8 mouse cellular contexts compared by ENCODE assay signal in the genomic region with DNA sequence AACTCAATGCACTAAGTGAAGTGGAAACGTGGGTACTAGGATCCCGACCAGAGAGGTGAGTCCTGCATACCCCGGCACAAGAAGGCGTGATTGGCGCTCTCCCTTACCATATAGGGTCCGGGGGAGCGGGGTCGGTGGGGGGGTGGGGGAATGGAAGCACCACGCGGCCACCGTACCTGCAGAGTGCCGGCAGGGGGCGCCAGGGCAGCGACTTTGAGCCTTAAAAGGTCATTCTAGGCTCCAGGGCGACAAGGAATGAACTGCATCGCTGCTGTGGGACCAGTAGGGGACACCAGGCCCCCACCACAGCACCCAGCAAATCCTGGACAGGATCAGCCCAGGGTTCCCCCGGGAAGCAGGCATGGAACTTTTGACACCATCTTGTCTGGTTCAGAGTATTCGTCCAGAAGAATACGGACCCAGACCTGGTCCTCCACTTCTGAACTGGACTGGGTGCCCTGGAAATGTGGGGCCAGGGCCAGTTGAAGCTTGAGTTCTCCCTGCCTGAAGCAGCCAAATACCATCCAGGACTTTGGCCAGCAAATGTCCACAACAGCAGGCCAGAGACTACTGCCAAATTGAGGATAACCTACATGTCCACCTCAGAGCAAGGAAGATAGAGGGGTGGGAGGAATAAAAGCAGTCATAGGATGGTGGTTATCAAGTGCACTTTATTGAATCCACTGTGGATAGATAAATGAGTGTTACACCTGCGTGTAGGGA. TPM values are rescaled to one million over a fixed set of nuclear protein-coding genes. Genes with fewer than 3 reads are reported as not detected.
DNase-seq lines count a peak whose midpoint lies in the region; ATAC-seq and TF ChIP-seq lines count a peak whose summit lies in the region.

No protein-coding gene starts in this region.

- WGBS in heart, embryonic 13.5 days = 7% methylated on average over 20 of the region's 20 CpGs
- WGBS in kidney, postnatal 0 days = 7% methylated on average over 20 of the region's 20 CpGs
- WGBS in liver, embryonic 15.5 days (ENCODE audit: insufficient replicate concordance) = 5% methylated on average over 20 of the region's 20 CpGs
- 6% methylated on average over 20 of the region's 20 CpGs for WGBS in neural tube, embryonic 12.5 days
- WGBS in stomach, postnatal 0 days = 7% methylated on average over 20 of the region's 20 CpGs

- no peak for TF ChIP-seq EP300 in stomach, postnatal 0 days (optimal IDR thresholded peaks at IDR 0.05)

- no peaks in the 10 kb centered on the region for H3K9me3 ChIP-seq in heart, embryonic 13.5 days
- H3K9me3 ChIP-seq in kidney, postnatal 0 days (replicated peaks; ENCODE audit: low read length) = no peaks in the 10 kb centered on the region
- no peaks in the 10 kb centered on the region for H3K9me3 ChIP-seq in liver, embryonic 15.5 days (replicated peaks)
- H3K9me3 ChIP-seq in neural tube, embryonic 12.5 days = no peaks in the 10 kb centered on the region
- no peaks in the 10 kb centered on the region for H3K9me3 ChIP-seq in stomach, postnatal 0 days (ENCODE audit: control insufficient read depth, low read length)

- H3K27me3 ChIP-seq in heart, embryonic 13.5 days (replicated peaks) = peaks cover 12% of the 10 kb centered on the region; the same call in 1 of the 2 replicates
- H3K27me3 ChIP-seq in kidney, postnatal 0 days (ENCODE audit: insufficient read depth, low read length) = no peaks in the 10 kb centered on the region
- no peaks in the 10 kb centered on the region for H3K27me3 ChIP-seq in liver, embryonic 15.5 days
- H3K27me3 ChIP-seq in neural tube, embryonic 12.5 days (replicated peaks) = no peaks in the 10 kb centered on the region
- no peaks in the 10 kb centered on the region for H3K27me3 ChIP-seq in stomach, postnatal 0 days (ENCODE audit: control insufficient read depth, insufficient read depth, low read length)

- H3K9ac ChIP-seq in heart, embryonic 13.5 days = peak overlapping the region; percentile 50
- H3K9ac ChIP-seq in kidney, postnatal 0 days (ENCODE audit: low read depth, low read length) = peak overlapping the region; percentile 68; the same call in 1 of the 2 replicates
- no peak overlapping the region for H3K9ac ChIP-seq in liver, embryonic 15.5 days
- no peak overlapping the region for H3K9ac ChIP-seq in neural tube, embryonic 12.5 days
- no peak overlapping the region; the same call in 1 of the 2 replicates for H3K9ac ChIP-seq in stomach, postnatal 0 days (ENCODE audit: low read length)

- TF ChIP-seq POLR2A in embryonic fibroblast, embryonic 13.5 days (IDR thresholded peaks at IDR 0.05; ENCODE audit: low read depth, low read length) = no peak; the same call in none of the 2 replicates

- peak; percentile 82 for TF ChIP-seq CTCF in embryonic fibroblast, embryonic 13.5 days (IDR thresholded peaks at IDR 0.05; ENCODE audit: borderline replicate concordance, insufficient read depth, low read length)
- TF ChIP-seq CTCF in kidney, postnatal 0 days (IDR thresholded peaks at IDR 0.05; ENCODE audit: low read depth) = peak; percentile 87
- TF ChIP-seq CTCF in stomach, postnatal 0 days (IDR thresholded peaks at IDR 0.05; ENCODE audit: low read depth) = peak; percentile 92

- 0 out of 2 replicates have a peak, but pooled peaks cover 2% of the 10 kb centered on the region for H3K4me1 ChIP-seq in embryonic fibroblast, embryonic 13.5 days (ENCODE audit: control insufficient read depth, insufficient read depth, low read length)
- H3K4me1 ChIP-seq in heart, embryonic 13.5 days = peaks cover 23% of the 10 kb centered on the region
- H3K4me1 ChIP-seq in kidney, postnatal 0 days (replicated peaks; ENCODE audit: insufficient read depth, low read length) = peaks cover 12% of the 10 kb centered on the region
- peaks cover 49% of the 10 kb centered on the region for H3K4me1 ChIP-seq in liver, embryonic 15.5 days (replicated peaks)
- peaks cover 19% of the 10 kb centered on the region for H3K4me1 ChIP-seq in neural tube, embryonic 12.5 days
- H3K4me1 ChIP-seq in stomach, postnatal 0 days (replicated peaks; ENCODE audit: control insufficient read depth, insufficient read depth) = peaks cover 5% of the 10 kb centered on the region; the same call in 1 of the 2 replicates

- peak overlapping the region; percentile 67 for H3K4me2 ChIP-seq in heart, embryonic 13.5 days
- peak overlapping the region; percentile 60 for H3K4me2 ChIP-seq in kidney, postnatal 0 days (ENCODE audit: low read length)
- H3K4me2 ChIP-seq in liver, embryonic 15.5 days = peak overlapping the region; percentile 67
- peak overlapping the region; percentile 43 for H3K4me2 ChIP-seq in neural tube, embryonic 12.5 days (replicated peaks)
- H3K4me2 ChIP-seq in stomach, postnatal 0 days (replicated peaks; ENCODE audit: low read depth) = peak overlapping the region; percentile 62

- peak overlapping the region; percentile 78 for H3K4me3 ChIP-seq in embryonic fibroblast, embryonic 13.5 days (ENCODE audit: insufficient read depth, low read length)
- peak overlapping the region; percentile 55 for H3K4me3 ChIP-seq in heart, embryonic 13.5 days
- H3K4me3 ChIP-seq in kidney, postnatal 0 days (replicated peaks; ENCODE audit: low read depth, low read length) = peak overlapping the region; percentile 50
- peak overlapping the region; percentile 51 for H3K4me3 ChIP-seq in liver, embryonic 15.5 days (replicated peaks)
- H3K4me3 ChIP-seq in neural tube, embryonic 12.5 days = no peak overlapping the region
- H3K4me3 ChIP-seq in stomach, postnatal 0 days (ENCODE audit: low read depth, low read length) = peak overlapping the region; percentile 49

- ATAC-seq in heart, embryonic 13.5 days (ENCODE audit: extremely low read depth, insufficient number of reproducible peaks, low FRiP score, low TSS enrichment) = no peak
- peak; percentile 85 for ATAC-seq in kidney, postnatal 0 days (replicated peaks; ENCODE audit: low FRiP score, low read depth)
- peak; percentile 65 for ATAC-seq in liver, embryonic 15.5 days (ENCODE audit: insufficient read depth)
- peak; percentile 74 for ATAC-seq in neural tube, embryonic 12.5 days (ENCODE audit: low FRiP score, low read depth)
- peak; percentile 91 for ATAC-seq in stomach, postnatal 0 days (ENCODE audit: low FRiP score, low TSS enrichment)

- DNase-seq in CD4-positive helper T cell, adult 2 months (ENCODE audit: low read depth, low spot score) = peak; percentile 75
- DNase-seq in adrenal gland, postnatal 4 days (ENCODE audit: low spot score in 2 of 2) = peak; percentile 36 to 70
- DNase-seq in kidney, postnatal 0 days (ENCODE audit: low spot score) = peak; percentile 94
- peak; percentile 85 for DNase-seq in stomach, postnatal 0 days (ENCODE audit: low spot score)

- H3K27ac ChIP-seq in embryonic fibroblast, embryonic 13.5 days (ENCODE audit: insufficient read depth, low read length) = peak overlapping the region; percentile 95
- no peak overlapping the region for H3K27ac ChIP-seq in heart, embryonic 13.5 days (replicated peaks)
- H3K27ac ChIP-seq in kidney, postnatal 0 days = no peak overlapping the region
- H3K27ac ChIP-seq in liver, embryonic 15.5 days (replicated peaks) = 0 out of 2 replicates have a peak overlapping the region, but pooled peaks have one; percentile 34
- no peak overlapping the region for H3K27ac ChIP-seq in neural tube, embryonic 12.5 days
- peak overlapping the region; percentile 90 for H3K27ac ChIP-seq in stomach, postnatal 0 days (replicated peaks)

- no peaks in the 10 kb centered on the region for H3K36me3 ChIP-seq in heart, embryonic 13.5 days
- no peaks in the 10 kb centered on the region for H3K36me3 ChIP-seq in kidney, postnatal 0 days (ENCODE audit: insufficient read depth, low read length)
- H3K36me3 ChIP-seq in liver, embryonic 15.5 days (replicated peaks) = no peaks in the 10 kb centered on the region
- no peaks in the 10 kb centered on the region for H3K36me3 ChIP-seq in neural tube, embryonic 12.5 days
- H3K36me3 ChIP-seq in stomach, postnatal 0 days (ENCODE audit: control insufficient read depth, insufficient read depth, low read length) = no peaks in the 10 kb centered on the region

RNA-seq across cellular contexts. Expression of a gene that starts 1.5 kb away (rescaled TPM):
- 100 to 1,000 TPM; 109 to 115 TPM for total RNA-seq in adrenal gland, postnatal 4 days (2021)
- polyA plus RNA-seq in embryonic fibroblast, embryonic 13.5 days (2011; ENCODE audit: insufficient read length, low read depth, missing spikeins) = 1,040 and 1,188 TPM in 2 replicates
- 73.2 and 78.1 TPM in 2 replicates for polyA plus RNA-seq in heart, embryonic 13.5 days (2015; fragmentation: Nextera tagmentation; extraction: Ambion mirVana)
- 515 and 606 TPM in 2 replicates for polyA plus RNA-seq in kidney, postnatal 0 days (2015; fragmentation: Nextera tagmentation; extraction: Ambion mirVana)
- polyA plus RNA-seq in liver, embryonic 15.5 days (2015; fragmentation: Nextera tagmentation; extraction: Ambion mirVana) = 84.9 and 98.1 TPM in 2 replicates
- 23.9 and 29.2 TPM in 2 replicates for polyA plus RNA-seq in neural tube, embryonic 12.5 days (2016; fragmentation: Nextera tagmentation; extraction: Ambion mirVana)
- polyA plus RNA-seq in stomach, postnatal 0 days (2015; fragmentation: Nextera tagmentation; extraction: Ambion mirVana) = 350 and 450 TPM in 2 replicates

RNA-seq across cellular contexts. Expression of a gene that starts 8.6 kb away (rescaled TPM):
- total RNA-seq in adrenal gland, postnatal 4 days (2021) = 1 to 10 TPM; 2.1 to 4.5 TPM
- not detected in 2 replicates for polyA plus RNA-seq in embryonic fibroblast, embryonic 13.5 days (2011; ENCODE audit: insufficient read length, low read depth, missing spikeins)
- polyA plus RNA-seq in heart, embryonic 13.5 days (2015; fragmentation: Nextera tagmentation; extraction: Ambion mirVana) = 0.24 and 0.31 TPM in 2 replicates
- polyA plus RNA-seq in kidney, postnatal 0 days (2015; fragmentation: Nextera tagmentation; extraction: Ambion mirVana) = 1.1 and 1.5 TPM in 2 replicates
- 23.2 and 25.7 TPM in 2 replicates for polyA plus RNA-seq in liver, embryonic 15.5 days (2015; fragmentation: Nextera tagmentation; extraction: Ambion mirVana)
- 0.42 and 0.54 TPM in 2 replicates for polyA plus RNA-seq in neural tube, embryonic 12.5 days (2016; fragmentation: Nextera tagmentation; extraction: Ambion mirVana)
- polyA plus RNA-seq in stomach, postnatal 0 days (2015; fragmentation: Nextera tagmentation; extraction: Ambion mirVana) = 0.40 and 0.63 TPM in 2 replicates

RNA-seq across cellular contexts. Expression of a gene that starts 19.8 kb away (rescaled TPM):
- not detected for total RNA-seq in adrenal gland, postnatal 4 days (2021)
- not detected in 2 replicates for polyA plus RNA-seq in embryonic fibroblast, embryonic 13.5 days (2011; ENCODE audit: insufficient read length, low read depth, missing spikeins)
- polyA plus RNA-seq in heart, embryonic 13.5 days (2015; fragmentation: Nextera tagmentation; extraction: Ambion mirVana) = not detected in 2 replicates
- polyA plus RNA-seq in kidney, postnatal 0 days (2015; fragmentation: Nextera tagmentation; extraction: Ambion mirVana) = not detected in 2 replicates
- not detected in 2 replicates for polyA plus RNA-seq in liver, embryonic 15.5 days (2015; fragmentation: Nextera tagmentation; extraction: Ambion mirVana)
- not detected in 2 replicates for polyA plus RNA-seq in neural tube, embryonic 12.5 days (2016; fragmentation: Nextera tagmentation; extraction: Ambion mirVana)
- not detected in 2 replicates for polyA plus RNA-seq in stomach, postnatal 0 days (2015; fragmentation: Nextera tagmentation; extraction: Ambion mirVana)

RNA-seq across cellular contexts. Expression of a gene that starts 42.1 kb away (rescaled TPM):
- total RNA-seq in adrenal gland, postnatal 4 days (2021) = 10 to 100 TPM in 1 of 2 experiments, 1 to 10 TPM in 1; 8.0 to 13.7 TPM
- 5.1 and 16.5 TPM in 2 replicates for polyA plus RNA-seq in embryonic fibroblast, embryonic 13.5 days (2011; ENCODE audit: insufficient read length, low read depth, missing spikeins)
- polyA plus RNA-seq in heart, embryonic 13.5 days (2015; fragmentation: Nextera tagmentation; extraction: Ambion mirVana) = 9.7 and 15.9 TPM in 2 replicates
- 117 and 163 TPM in 2 replicates for polyA plus RNA-seq in kidney, postnatal 0 days (2015; fragmentation: Nextera tagmentation; extraction: Ambion mirVana)
- 21.3 TPM in 2 replicates for polyA plus RNA-seq in liver, embryonic 15.5 days (2015; fragmentation: Nextera tagmentation; extraction: Ambion mirVana)
- polyA plus RNA-seq in neural tube, embryonic 12.5 days (2016; fragmentation: Nextera tagmentation; extraction: Ambion mirVana) = 10.1 and 13.6 TPM in 2 replicates
- 162 and 173 TPM in 2 replicates for polyA plus RNA-seq in stomach, postnatal 0 days (2015; fragmentation: Nextera tagmentation; extraction: Ambion mirVana)

RNA-seq across cellular contexts. Expression of a gene that starts 51.8 kb away (rescaled TPM):
- total RNA-seq in adrenal gland, postnatal 4 days (2021) = 10 to 100 TPM in 1 of 2 experiments, 1 to 10 TPM in 1; 7.0 to 11.3 TPM
- 0.53 and 1.6 TPM in 2 replicates for polyA plus RNA-seq in embryonic fibroblast, embryonic 13.5 days (2011; ENCODE audit: insufficient read length, low read depth, missing spikeins)
- 1.6 and 2.7 TPM in 2 replicates for polyA plus RNA-seq in heart, embryonic 13.5 days (2015; fragmentation: Nextera tagmentation; extraction: Ambion mirVana)
- 6.4 and 7.4 TPM in 2 replicates for polyA plus RNA-seq in kidney, postnatal 0 days (2015; fragmentation: Nextera tagmentation; extraction: Ambion mirVana)
- 0.45 and 0.46 TPM in 2 replicates for polyA plus RNA-seq in liver, embryonic 15.5 days (2015; fragmentation: Nextera tagmentation; extraction: Ambion mirVana)
- 40.8 and 41.5 TPM in 2 replicates for polyA plus RNA-seq in neural tube, embryonic 12.5 days (2016; fragmentation: Nextera tagmentation; extraction: Ambion mirVana)
- polyA plus RNA-seq in stomach, postnatal 0 days (2015; fragmentation: Nextera tagmentation; extraction: Ambion mirVana) = 1.2 and 1.5 TPM in 2 replicates

Comparison
In these comparisons a context has a peak if more than half of its experiments do, and no peak if none do; other contexts are left out.
1. H3K27ac ChIP-seq: peak in embryonic fibroblast, embryonic 13.5 days (single experiment), liver, embryonic 15.5 days (single experiment) and stomach, postnatal 0 days (single experiment); none in heart, embryonic 13.5 days (single experiment), kidney, postnatal 0 days (single experiment) and neural tube, embryonic 12.5 days (single experiment).
2. H3K9ac ChIP-seq: peak in heart, embryonic 13.5 days (single experiment) and kidney, postnatal 0 days (single experiment); none in liver, embryonic 15.5 days (single experiment), neural tube, embryonic 12.5 days (single experiment) and stomach, postnatal 0 days (single experiment).
3. Peak in every context shown above with its lines, with median percentiles within 50 percentile points of each other: DNase-seq, CTCF ChIP-seq and H3K4me2 ChIP-seq.